Mouse (Mus musculus) embryonic fibroblast, embryonic 13.5 days (primary cell): ENCODE results near the gene Rab36. TPM values are rescaled to one million over a fixed set of nuclear protein-coding genes. Genes with fewer than 3 reads are reported as not detected.

Source experiments
- H3K27ac ChIP-seq: 2 replicates; pipeline ENCODE4 v1.5.1; 2012; ENCODE audit warnings: low read length, control low read depth, inconsistent platforms; ENCODE audit not compliant: insufficient read depth
- H3K4me1 ChIP-seq: 2 replicates; pipeline ENCODE4 v1.6.1; 2011; ENCODE audit warnings: low read length; ENCODE audit not compliant: control insufficient read depth, insufficient read depth
- H3K4me3 ChIP-seq: 2 replicates; pipeline ENCODE4 v1.5.1; 2011; ENCODE audit warnings: mild to moderate bottlenecking, control low read depth, low read length; ENCODE audit not compliant: insufficient read depth
- CTCF ChIP-seq: IDR thresholded peaks from 2 replicates; pipeline ENCODE4 v1.5.1; 2011; ENCODE audit warnings: mild to moderate bottlenecking, control low read depth, low read length, moderate library complexity, borderline replicate concordance; ENCODE audit not compliant: insufficient read depth
- POLR2A ChIP-seq: IDR thresholded peaks from 2 replicates; pipeline ENCODE4 v1.6.1; 2011; ENCODE audit warnings: low read depth, mild to moderate bottlenecking, control low read depth, low read length, moderate library complexity
- polyA plus RNA-seq: library from polyadenylated mRNA; stranded (reverse); fragments of >200 nt; gene quantifications from 2 replicates; pipeline ENCODE4 v1.2.4, GENCODE M21; 2011; ENCODE audit warnings: low read depth; ENCODE audit not compliant: missing spikeins, insufficient read length

Gene Rab36
- polyA plus RNA-seq, 1 experiment: 5.8 TPM

- no peak for TF ChIP-seq CTCF
- Histone ChIP-seq H3K4me1 (peaks cover 6% of the 10 kb centered on the region; the same call in 1 of the 2 replicates), H3K4me3 (no peak overlapping the region), H3K27ac (no peak overlapping the region)
These were observed 21.5 kb downstream of the Rab36 start for GRCm38 (mm10) chr10:75058336-75058735.

- Histone ChIP-seq H3K4me3 (no peak overlapping the region), H3K4me1 (peaks cover 9% of the 10 kb centered on the region), H3K27ac (no peak overlapping the region)
- TF ChIP-seq POLR2A (no peak), CTCF (no peak)
These were observed 22.0 kb downstream of the Rab36 start for GRCm38 (mm10) chr10:75058761-75059395.

GRCm38 (mm10) chr10:75059396-75059795 lies 22.5 kb downstream of the Rab36 start:
- Histone ChIP-seq H3K4me3 (no peak overlapping the region), H3K27ac (no peak overlapping the region), H3K4me1 (peaks cover 9% of the 10 kb centered on the region)
- TF ChIP-seq CTCF (peak; percentile 75), POLR2A (no peak)

GRCm38 (mm10) chr10:75060217-75060842 lies 23.5 kb downstream of the Rab36 start, which contains the start of gene Bcr:
Gene Bcr, plus strand, starts transcription at chr10:75060592.
- H3K27ac ChIP-seq: no peak within 1 kb of the TSS
- TF ChIP-seq CTCF (no peak), POLR2A (peak; percentile 78)
- H3K4me3 ChIP-seq: peak within 1 kb of the TSS; percentile 82
- H3K4me1 ChIP-seq: peaks cover 9% of the 10 kb centered on the region

- H3K4me1 ChIP-seq: peaks cover 9% of the 10 kb centered on the region
- H3K27ac ChIP-seq: no peak overlapping the region
- TF ChIP-seq POLR2A (no peak), CTCF (no peak)
- H3K4me3 ChIP-seq: peak overlapping the region; percentile 82
These were observed 24.0 kb downstream of the Rab36 start for GRCm38 (mm10) chr10:75060843-75061235.

- H3K4me1 ChIP-seq: peaks cover 9% of the 10 kb centered on the region
- peak overlapping the region; percentile 82 for H3K4me3 ChIP-seq
- TF ChIP-seq CTCF (no peak), POLR2A (no peak)
- H3K27ac ChIP-seq: no peak overlapping the region
These were observed 24.7 kb downstream of the Rab36 start for GRCm38 (mm10) chr10:75061341-75062188.

- Histone ChIP-seq H3K27ac (no peak overlapping the region), H3K4me3 (peak overlapping the region; percentile 82), H3K4me1 (peaks cover 12% of the 10 kb centered on the region)
- TF ChIP-seq CTCF (no peak), POLR2A (no peak)
These were observed 25.3 kb downstream of the Rab36 start for GRCm38 (mm10) chr10:75062189-75062561.

GRCm38 (mm10) chr10:75062621-75063020 lies 25.8 kb downstream of the Rab36 start:
- Histone ChIP-seq H3K4me1 (peaks cover 12% of the 10 kb centered on the region), H3K4me3 (peak overlapping the region; percentile 82), H3K27ac (no peak overlapping the region)
- no peak for TF ChIP-seq CTCF

- peaks cover 12% of the 10 kb centered on the region for H3K4me1 ChIP-seq
- no peak for TF ChIP-seq CTCF
- TF ChIP-seq POLR2A: no peak
- no peak overlapping the region for H3K27ac ChIP-seq
- H3K4me3 ChIP-seq: peak overlapping the region; percentile 82
These were observed 26.6 kb downstream of the Rab36 start for GRCm38 (mm10) chr10:75063301-75063965.
